Mouse (Mus musculus): Measurements from ENCODE around the gene Hoxd13. TPM values are rescaled to one million over a fixed set of nuclear protein-coding genes. Genes with fewer than 3 reads are reported as not detected.

Hoxd13 gene
- polyA plus RNA-seq (2014; fragmentation: Illumina TruSeq; extraction: RNeasy Lipid Tissue Mini Kit (QIAGEN cat#74804)) = not detected

GRCm38 (mm10) chr2:74667842-74668357, at the start of gene Hoxd13:
TSS of gene Hoxd13 (plus strand) at chr2:74668310.

GRCm38 (mm10) chr2:74659507-74660005, 8.6 kb upstream of the Hoxd13 start, which contains the start of gene Evx2:
TSS of gene Evx2 (minus strand) at chr2:74659557.

GRCm38 (mm10) chr2:74674881-74675665, 7.0 kb downstream of the Hoxd13 start, which contains the start of gene Hoxd12:
TSS of gene Hoxd12 (plus strand) at chr2:74675013.

GRCm38 (mm10) chr2:74678891-74679595, 10.9 kb downstream of the Hoxd13 start, which contains the start of gene Hoxd11:
TSS of gene Hoxd11 (plus strand) at chr2:74679557.

GRCm38 (mm10) chr2:74691022-74691951, 23.2 kb downstream of the Hoxd13 start, which contains the start of gene Hoxd10:
TSS of gene Hoxd10 (plus strand) at chr2:74691924.

DNA sequence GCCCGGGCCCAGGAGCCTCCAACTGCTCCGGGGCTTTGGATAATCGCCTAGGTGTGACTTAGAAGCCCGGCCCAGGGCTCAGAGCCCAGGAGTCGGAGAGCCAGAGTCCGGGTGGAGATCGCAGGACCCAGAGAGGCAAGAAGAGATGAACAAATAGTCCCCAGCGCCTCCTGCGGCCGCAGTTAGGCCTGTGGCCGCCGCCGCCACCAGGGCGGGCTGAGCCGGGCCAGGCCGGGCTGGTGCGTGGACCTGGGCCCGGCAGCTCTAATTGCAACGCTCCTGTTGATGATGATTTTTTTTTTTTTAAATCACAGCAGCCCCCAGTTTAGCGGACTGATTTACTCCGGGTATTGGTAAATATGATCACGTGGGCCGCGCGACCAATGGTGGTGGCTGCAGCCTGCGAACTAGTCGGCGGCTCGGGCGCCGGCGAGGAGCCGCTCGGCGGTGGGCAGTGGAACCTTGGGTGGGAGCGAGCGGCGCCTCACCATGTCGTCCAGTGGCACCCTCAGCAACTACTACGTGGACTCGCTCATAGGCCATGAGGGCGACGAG, 29.5 kb downstream of the Hoxd13 start, which contains the start of gene Hoxd9:
Gene Hoxd9, plus strand, starts transcription at position 161 of the 555 bp plus-strand sequence.

GRCm38 (mm10) chr2:74704393-74704998, 36.4 kb downstream of the Hoxd13 start, which contains the start of gene Hoxd8:
TSS of gene Hoxd8 (plus strand) at chr2:74704615.

GRCm38 (mm10) chr2:74711721-74712621, 43.9 kb downstream of the Hoxd13 start, which contains the start of the genes Hoxd3 and Hoxd4:
TSS of gene Hoxd3 (plus strand) at chr2:74711927.
TSS of gene Hoxd4 (plus strand) at chr2:74711929.

Other genes starting within 250 kb of the Hoxd13 start
- 48.7 TPM for gene Lnpk, start 88.9 kb upstream of the Hoxd13 start, polyA plus RNA-seq (2014; fragmentation: Illumina TruSeq; extraction: RNeasy Lipid Tissue Mini Kit (QIAGEN cat#74804))
- gene Evx2, start 8.8 kb upstream of the Hoxd13 start, polyA plus RNA-seq (2014; fragmentation: Illumina TruSeq; extraction: RNeasy Lipid Tissue Mini Kit (QIAGEN cat#74804)) = not detected
- gene Hoxd12, start 6.7 kb downstream of the Hoxd13 start, polyA plus RNA-seq (2014; fragmentation: Illumina TruSeq; extraction: RNeasy Lipid Tissue Mini Kit (QIAGEN cat#74804)) = not detected
- gene Hoxd11, start 11.2 kb downstream of the Hoxd13 start, polyA plus RNA-seq (2014; fragmentation: Illumina TruSeq; extraction: RNeasy Lipid Tissue Mini Kit (QIAGEN cat#74804)) = 4.8 TPM
- 25.6 TPM for gene Hoxd10, start 23.6 kb downstream of the Hoxd13 start, polyA plus RNA-seq (2014; fragmentation: Illumina TruSeq; extraction: RNeasy Lipid Tissue Mini Kit (QIAGEN cat#74804))
- 26.6 TPM for gene Hoxd9, start 29.4 kb downstream of the Hoxd13 start, polyA plus RNA-seq (2014; fragmentation: Illumina TruSeq; extraction: RNeasy Lipid Tissue Mini Kit (QIAGEN cat#74804))
- 70.2 TPM for gene Hoxd8, start 36.3 kb downstream of the Hoxd13 start, polyA plus RNA-seq (2014; fragmentation: Illumina TruSeq; extraction: RNeasy Lipid Tissue Mini Kit (QIAGEN cat#74804))
- 1.6 TPM for gene Hoxd3, start 43.6 kb downstream of the Hoxd13 start, polyA plus RNA-seq (2014; fragmentation: Illumina TruSeq; extraction: RNeasy Lipid Tissue Mini Kit (QIAGEN cat#74804))
- gene Hoxd4, start 43.6 kb downstream of the Hoxd13 start, polyA plus RNA-seq (2014; fragmentation: Illumina TruSeq; extraction: RNeasy Lipid Tissue Mini Kit (QIAGEN cat#74804)) = 4.2 TPM
- gene Gm28230, start 58.4 kb downstream of the Hoxd13 start, polyA plus RNA-seq (2014; fragmentation: Illumina TruSeq; extraction: RNeasy Lipid Tissue Mini Kit (QIAGEN cat#74804)) = 0.48 TPM
- not detected for gene Hoxd1, start 94.7 kb downstream of the Hoxd13 start, polyA plus RNA-seq (2014; fragmentation: Illumina TruSeq; extraction: RNeasy Lipid Tissue Mini Kit (QIAGEN cat#74804))
- 156 TPM for gene Mtx2, start 157.5 kb downstream of the Hoxd13 start, polyA plus RNA-seq (2014; fragmentation: Illumina TruSeq; extraction: RNeasy Lipid Tissue Mini Kit (QIAGEN cat#74804))

Data from ovary, adult 10 weeks (tissue).